Mouse (Mus musculus) layer of hippocampus, postnatal 36 days (tissue): ENCODE data around the gene Dach1. TPM values are rescaled to one million over a fixed set of nuclear protein-coding genes. Genes with fewer than 3 reads are reported as not detected.
A peak's percentile ranks its signal among the peaks of the same experiment; 100 is the strongest.

Experiments
- DNase-seq, 2 experiments: peaks; one replicate each; pipeline ENCODE4 v3.0.0; 2022
- total RNA-seq, 2 experiments: library from RNA; stranded (reverse); gene quantifications; 2 replicates each; pipeline ENCODE4 v1.2.3; 2021

The Dach1 gene
- 1 to 10 TPM; 3.9 to 4.8 TPM for total RNA-seq

DNA sequence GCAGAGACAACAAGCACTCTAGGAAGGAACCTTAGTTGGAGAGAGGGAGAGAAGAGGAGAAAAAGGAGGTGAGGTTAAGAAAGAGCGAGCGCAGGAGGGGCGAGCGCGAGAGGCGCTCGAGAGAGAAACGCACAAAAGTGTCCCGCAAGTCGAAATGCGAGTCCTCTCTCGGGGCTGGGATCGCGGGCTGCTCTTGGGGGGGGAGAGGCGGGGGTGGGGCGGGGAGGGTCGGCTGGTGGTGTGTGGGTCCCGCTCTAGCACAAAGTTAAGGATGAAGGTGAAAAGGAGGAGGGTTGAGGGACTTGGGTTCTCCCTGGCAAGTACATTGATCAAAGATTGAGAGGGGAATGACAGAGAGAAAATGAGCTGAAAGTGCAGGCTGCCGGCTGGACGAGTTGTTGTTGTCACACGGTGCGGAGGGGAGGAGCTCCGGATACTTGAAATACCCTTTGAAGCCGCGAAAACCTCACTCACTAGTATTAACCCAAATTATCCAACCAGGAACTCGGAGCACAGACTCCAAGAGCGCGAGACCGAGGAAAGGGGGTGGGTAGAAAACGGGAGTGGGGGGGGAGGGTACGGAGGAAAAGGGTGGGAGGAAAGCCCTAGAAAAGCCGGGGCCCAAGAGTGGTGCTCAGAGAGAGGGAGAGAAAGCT lies at the start of gene Dach1:
Dach1 (minus strand) TSS at position 345 of the 656 bp plus-strand sequence.
- peak; percentile 13 to 18 for DNase-seq

DNA sequence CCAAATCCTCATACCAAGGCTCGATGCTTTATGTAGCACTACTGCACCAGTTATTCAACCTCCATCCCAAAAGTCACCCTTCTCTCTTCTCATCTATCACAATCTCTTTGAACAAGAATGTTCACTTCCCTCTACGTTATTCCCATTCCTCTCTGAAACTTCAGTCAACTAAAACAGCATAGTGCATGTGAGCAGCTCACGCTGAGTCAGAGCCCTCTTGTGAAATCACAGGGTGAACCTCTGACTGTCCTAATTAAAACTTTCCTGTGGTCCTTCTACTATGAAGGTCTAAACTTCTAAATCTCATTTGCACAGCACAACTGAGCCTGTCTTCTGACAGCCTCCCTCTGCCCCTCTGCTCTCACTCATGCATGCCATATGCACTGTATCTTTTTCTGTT lies 30.5 kb upstream of the Dach1 start:
- DNase-seq = no peak

DNA sequence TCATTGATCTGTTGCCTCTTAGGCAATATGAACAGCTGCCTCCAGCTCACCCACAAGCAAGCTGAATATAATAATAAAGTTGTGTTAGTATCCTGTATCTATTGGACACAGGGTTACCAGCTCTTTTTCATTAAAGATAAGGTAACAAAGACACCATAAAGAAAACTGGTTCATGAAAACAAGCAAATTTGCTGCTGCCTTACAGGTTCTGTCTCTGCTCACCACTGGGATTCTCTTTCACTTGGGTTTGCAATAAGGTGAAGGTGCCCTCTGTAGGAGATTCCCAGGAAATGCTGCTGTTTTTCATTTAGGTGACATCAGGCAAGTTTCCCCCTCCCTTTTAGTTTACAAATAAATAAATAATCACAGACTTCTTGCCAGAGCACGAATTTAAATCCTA lies 12.0 kb upstream of the Dach1 start:
- DNase-seq = no peak

DNA sequence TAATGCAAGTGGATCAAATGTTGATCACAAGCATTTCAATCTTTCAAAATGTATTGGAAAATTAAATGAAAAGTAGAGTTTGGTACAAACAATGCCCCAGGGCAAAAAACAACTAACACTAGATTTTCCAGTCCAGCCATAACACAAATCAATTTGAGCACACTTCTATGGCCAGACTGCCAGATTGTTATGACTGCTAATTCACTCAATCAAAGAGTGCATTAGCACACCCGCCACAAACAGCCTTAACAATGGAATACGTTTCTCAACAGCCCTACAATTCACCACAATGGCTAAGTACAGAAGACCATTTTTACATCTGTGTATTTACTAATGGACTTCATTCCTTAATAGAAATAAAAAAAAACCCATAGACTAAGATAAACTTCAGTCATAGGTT lies 4.3 kb upstream of the Dach1 start:
- DNase-seq = no peak

DNA sequence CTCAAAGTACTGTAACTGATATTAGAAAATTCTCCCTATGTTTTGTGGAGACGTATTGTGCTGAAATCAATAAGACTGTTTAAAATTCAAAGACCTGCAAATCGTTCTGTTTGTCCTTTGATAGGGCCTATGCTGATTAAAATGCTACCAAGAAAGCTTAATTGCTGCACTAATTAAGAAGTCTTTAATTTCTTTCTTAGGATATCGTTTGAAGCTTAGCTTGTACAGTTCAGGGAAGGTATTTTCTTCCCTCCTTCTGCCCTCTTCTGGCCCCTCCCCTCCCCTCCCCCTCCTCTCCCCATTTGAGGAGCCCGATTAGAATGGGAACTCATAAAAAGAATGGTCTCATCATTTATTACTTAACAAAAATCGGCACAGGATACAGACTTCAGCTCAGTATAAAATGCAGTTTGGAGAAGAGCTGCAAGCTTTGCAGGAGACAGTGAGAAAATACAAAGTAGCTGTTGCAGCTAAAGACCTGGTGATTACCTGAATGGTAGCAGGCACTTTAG lies 2.9 kb upstream of the Dach1 start:
- no peak for DNase-seq

DNA sequence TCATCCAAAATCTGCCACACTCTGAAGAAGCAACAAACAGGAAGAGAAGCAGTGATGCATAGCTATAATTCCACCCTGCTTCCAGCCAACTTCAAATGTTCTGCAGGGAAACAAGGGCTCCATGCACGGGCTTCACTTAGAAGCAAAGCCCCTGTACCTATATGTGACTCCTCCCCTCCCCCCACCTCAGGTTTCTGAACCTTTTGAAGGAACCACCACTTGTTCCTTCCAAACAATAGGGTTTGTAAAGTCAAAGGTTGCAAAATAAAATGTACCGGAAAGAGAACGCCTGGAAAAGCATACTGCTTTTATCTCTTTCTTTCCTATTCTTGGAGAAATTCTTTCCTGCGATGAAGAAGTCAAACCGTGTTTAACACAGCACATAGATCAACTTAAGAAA lies 2.3 kb upstream of the Dach1 start:
- no peak for DNase-seq

DNA sequence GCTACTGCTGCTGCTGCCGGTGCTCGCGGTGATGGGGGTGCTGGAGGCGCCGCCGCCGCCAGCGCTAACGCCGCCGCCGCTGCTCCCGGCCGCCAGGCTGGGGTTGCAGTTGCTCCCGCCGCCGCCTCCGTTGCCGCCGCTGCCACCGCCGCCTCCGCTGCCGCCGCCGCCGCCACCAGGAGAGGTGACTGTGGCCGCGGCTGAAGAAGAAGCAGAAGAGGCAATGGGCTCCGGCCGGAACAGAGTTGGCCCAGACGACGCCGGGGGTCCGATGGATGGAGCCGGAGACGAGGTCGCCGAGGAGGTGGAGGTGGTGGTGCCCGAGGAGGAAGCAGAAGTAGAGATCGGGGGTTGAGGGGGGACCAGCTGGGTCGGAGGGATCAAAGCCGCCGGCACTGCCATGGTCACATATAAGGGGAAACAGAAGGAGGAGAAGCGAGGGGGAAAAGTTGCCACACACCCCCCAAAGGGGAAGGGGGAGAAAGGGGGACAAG lies 610 bp downstream of the Dach1 start:
- DNase-seq = peak; percentile 24 to 28

DNA sequence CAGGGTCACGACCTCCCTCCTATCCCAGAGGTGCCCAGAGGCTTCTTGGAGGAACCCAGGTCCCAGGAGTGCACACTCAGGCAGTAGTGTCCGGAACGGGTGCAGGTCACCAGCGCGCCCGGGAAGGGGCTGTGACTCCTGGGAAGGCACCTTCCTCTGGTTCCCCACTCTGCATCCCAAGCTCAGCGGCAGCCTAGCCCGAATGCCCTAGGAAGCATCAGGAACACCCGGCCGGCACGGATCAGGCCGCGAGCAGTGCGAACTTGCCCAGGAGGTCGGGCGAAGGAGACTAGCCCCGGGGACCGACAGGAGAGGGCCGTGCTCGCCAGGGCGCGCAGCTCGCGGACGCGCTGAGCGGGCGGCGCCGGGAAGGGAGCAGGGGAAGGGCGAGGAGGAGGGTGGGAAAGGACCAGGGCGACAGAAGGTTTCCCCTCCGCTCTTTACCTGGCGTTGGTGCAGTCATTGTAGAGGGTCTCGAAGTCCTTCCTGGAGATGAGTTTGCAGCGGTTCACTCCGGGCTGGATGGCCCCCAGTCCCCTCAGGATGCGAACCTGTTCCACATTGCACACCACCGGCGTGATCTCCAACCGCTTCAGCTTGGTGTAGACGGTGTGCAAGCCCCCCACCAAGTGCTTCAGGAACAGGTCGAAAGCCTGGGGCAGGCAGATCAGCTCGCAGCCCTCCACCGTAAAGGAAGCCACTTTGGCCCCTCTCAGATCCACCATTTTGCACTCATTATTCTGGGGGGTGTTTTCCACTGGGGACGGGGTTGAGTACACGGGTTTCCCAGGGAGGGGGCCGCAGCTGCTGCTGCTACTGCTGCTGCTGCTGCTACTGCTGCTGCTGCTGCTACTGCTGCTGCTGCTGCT lies 1.3 kb downstream of the Dach1 start:
- DNase-seq = peak; percentile 38 to 41

DNA sequence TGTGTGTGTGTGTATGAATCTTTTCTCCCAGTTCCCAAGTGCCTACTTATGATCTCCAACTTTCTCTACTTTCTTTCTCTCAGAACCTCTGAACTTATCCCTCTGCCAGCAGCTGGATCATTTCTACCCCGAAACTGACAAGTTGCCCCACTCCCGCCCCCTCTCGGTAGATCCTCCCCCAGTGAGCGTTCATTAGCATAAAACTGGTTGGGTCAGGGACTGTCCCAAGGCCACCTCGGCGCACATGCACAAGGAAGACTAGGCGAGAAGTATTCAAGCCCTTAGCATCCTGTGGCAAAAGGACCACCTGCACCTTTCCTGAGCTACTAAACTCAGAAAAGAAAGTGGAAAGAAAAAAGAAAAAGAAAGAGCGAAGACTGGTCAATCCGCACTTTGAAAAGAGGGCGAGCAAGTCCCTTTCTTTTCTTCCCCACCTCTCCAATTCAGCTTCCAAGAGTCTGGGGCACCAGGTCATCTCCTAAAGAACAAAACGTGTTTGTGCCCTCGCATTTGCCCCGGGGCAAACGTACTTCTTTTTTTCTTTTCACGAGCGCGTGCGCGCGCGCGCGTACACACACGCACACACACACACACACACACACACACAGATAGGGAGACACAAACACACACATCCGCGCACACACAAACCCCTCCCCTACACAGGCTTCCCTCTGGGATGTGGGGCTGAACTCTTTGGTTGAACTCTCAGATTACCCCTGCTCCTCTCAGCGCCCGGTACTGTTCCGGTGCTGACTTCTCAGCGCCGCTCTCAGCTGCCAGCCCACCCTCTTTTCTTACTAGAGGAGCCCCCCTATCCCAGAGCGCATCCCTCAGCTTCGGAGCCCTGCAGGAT lies 2.2 kb downstream of the Dach1 start:
- peak in 1 of 2 experiments; percentile 5 for DNase-seq

DNA sequence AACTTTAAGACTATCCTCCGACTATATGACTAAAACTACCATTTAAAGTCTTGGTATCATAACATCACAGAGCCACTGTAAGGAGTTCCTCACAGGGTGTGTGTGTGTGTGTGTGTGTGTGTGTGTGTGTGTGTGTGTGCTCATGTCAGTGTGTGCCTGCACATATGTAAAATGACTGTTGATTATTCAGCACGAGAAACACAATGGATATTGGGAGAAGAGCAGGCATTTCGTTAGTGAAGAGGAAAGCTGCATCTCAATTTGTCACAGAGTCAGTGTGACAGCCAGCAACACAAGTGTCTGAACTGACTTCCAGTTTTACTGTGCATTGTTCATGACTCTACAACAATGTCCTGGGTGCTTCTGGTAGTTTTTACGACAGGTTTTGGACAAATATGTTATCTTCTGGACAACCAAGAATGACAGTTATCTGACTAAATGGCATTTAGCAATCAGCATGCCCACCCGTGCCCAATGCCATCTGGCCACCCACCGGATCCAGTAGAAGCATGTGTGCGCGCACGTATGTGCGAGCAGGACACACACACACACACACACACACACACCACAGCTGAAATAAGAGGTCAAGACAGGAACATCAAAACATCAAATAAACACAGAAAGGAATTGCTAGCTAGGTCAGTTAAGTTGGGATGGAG lies 3.1 kb downstream of the Dach1 start:
- no peak for DNase-seq

DNA sequence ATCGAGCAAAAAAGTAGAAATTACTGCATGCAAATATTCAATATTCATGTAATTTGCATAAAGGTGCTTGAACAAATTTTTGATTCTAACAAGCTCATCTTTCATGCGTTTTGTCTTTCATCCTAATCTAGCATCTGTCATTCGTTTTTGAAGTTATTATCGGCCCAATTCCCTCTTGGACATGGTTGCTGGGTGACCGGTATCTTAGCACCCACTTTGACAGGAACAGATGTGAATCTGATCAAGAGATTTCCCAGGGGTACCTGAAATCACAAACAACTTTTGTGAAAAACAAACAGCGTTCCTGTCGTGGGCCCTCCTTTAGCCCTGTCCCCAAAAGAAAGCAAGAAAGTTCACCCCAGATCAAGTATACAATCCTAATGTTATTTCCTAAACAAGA lies 12.8 kb downstream of the Dach1 start:
- no peak for DNase-seq

DNA sequence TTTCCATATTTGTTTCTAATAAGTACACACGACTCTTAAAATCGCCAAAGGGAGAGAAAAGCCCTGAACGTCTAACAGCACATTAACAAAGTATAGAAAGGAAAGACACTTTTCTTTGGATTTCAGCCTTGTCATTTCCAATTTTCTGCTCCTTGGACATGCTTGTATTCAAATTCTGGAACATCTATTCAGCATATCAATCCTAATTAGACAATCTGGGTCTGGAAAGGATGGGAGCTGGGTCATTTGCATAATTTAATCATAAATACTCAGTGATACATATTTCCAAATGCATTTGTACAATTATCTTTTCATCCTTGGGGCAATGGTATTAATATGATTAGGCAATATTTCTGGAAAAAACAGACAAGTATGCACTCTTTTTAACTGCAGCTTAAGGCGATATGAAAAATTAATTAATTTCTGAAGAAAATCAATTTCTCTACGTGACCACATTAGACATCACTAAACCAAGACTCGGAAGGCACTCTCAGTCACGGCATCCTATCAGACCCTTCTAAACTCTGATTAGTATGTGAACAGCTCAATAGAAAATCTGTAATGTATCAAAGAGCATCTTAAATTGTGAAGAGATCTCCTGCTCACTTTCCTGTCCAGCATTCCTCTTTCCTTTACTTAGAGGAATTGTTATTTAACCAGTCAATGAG lies 13.7 kb downstream of the Dach1 start:
- DNase-seq = no peak

DNA sequence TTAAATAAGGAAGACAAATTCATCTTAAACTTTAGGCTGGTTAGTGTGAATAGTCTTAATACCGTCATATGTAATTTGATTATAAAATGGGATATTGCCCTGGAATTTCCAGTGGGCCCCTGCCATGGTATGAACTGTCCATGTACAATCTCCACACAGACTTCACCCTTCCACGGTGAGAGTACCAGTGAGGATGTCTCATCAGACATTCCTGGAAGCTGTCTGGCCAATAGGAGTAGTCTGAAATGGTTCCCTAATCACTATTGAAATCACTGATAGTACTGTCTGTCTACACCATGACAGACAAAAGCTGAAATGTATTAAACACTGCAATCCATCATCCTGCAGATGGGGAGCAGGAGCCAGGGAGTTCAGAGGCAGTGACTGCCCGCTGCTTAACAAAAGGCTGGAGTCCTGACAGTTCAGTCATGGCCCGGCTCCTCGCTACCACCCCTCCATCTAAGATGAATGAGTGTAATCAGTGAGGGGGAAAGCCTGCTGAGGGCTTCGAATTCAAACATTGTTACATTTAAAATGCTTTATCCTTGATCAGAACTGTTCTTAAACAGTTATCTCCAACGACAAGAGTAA lies 14.6 kb downstream of the Dach1 start:
- DNase-seq = no peak

DNA sequence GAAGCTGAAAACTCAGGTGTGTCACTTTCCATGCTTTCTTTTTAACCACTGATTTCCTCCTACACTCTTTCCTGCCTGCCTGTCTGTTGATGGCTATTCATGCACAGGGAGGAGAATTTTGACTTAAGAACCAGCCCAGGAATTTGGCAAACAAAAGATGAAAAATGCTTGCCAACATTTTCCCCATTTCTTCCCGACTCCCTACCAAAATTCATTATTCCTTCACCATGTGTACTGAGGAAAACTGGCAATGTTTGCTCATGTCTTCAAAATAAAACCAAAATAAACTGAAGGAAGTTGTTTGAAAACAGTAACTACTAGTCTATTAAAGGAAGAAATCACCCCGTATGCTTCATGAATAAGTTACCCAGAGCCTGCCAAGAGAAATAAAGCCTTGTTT lies 27.8 kb downstream of the Dach1 start:
- no peak for DNase-seq

DNA sequence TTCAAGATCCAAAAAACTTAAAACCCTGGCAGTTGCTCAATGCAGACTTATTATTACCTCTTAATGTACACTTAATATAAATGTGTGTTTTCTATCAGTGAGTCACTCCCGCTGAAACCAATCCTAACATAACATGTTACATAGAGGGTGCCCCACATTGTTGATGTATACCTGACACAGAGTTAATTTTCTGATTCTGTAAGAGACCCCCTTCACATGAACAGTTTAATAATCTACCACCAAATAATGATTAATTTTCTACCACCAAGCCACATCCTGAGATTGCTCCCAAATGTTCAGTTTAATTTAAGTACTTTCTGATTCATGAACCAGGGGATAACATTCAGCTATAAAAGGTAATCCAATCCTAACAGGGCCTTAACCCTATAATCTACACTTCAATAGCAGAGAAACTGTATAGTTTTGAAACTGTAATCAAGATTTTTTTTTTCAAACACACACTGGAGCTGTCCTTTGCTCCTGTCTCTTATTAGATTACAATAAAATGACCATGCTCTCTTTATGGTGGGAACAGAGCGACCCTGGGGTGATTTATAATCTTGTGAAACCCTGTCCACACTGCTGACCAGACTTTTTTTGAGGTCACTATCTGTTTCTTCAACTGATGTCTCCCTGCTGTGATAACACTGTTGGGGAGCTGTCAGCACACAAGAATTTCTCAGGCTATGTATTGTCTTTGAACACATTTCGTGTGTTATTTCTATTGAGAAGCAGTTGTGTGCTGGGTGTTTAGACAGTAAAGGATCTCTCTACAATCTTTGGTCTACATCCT lies 30.5 kb downstream of the Dach1 start:
- no peak for DNase-seq

DNA sequence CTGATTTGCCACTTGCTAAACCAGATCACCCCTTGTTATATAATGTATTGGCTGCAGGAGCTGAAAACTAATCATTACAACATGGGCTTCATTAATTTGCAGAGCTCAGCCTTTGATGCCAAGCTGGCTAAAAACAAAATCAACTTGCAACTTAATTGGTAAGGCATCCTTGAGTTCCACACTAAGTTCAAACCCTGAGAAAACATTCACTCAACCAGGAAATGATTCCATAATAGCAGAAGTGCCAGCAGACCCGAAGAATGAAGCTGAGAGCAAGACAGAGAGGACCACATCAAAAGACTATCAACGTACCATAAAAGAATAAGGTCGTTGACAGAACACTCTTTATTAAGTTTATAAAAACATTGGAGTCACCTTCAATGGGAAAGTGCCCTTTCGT lies 35.0 kb downstream of the Dach1 start:
- no peak for DNase-seq

DNA sequence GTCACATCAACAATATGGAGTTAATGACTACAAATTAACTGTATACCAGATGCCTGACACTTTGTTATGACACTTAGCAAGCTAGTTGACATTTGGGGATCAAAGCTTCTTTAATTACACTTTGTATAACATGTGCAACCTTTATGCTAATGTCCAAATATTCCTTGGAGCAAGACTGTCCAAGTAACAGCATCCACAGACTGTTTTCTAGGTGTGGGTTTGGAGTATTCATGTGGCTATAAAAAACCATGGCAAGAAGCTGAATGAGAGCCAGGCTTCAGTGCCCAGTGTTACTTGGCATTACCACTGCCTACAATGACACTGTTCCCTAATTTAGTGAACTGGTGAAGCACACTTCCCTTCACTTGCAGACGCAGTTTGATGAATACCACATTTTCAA lies 46.5 kb downstream of the Dach1 start:
- DNase-seq = no peak

DNA sequence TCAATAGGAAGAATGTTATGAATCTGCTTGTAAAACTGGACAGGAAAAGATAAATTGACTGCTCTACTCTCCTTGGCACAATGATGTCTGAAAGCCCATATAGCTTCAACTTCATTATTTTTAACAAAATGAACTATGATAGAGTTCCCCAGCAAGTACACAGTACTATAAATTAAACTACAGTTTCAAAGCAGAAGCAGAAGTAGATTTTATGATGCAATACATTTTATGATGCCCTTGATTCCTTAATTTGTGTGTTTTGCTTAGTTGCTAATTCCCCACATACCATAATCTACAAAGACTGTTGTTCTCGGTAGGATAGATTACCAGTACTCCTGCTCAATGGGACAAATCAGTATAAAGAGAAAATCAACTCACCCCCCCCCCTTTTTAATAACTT lies 52.9 kb downstream of the Dach1 start:
- DNase-seq = no peak

DNA sequence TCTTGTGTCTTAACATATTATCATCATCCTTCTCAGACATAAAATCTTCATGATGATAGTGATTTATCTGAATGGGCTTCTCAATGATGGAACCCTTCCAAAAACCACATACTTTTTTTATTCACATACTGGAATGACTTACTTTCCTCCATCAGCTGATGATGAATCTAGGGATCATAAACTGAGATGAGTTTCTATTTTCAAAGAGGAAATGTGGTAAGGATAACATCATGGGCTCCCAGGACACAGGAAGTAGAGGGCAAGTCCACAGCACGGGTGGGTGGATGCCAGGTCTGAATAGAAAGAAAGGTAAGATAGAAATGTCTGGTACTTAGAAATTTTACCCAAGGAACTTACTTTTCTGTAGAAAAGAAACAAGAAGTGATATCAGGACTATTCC lies 56.5 kb downstream of the Dach1 start:
- DNase-seq = no peak

DNA sequence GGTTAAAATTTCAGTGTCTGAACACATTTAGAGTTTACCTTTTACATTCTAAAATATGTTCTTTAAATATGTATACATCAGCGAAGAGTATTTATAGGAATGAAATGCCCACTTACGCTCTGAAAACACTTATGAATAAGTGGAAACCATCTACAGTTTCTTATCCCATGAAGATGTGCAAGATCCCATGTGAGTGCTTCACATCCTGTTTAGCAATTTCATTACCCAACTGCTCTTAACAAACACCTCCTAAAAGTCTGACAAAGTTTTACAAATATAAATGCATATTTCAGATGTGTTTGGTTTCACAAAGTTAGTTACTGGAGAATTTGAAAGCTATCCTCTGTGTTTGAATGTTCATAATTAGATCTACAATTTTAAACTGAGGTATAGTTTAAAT lies 59.6 kb downstream of the Dach1 start:
- no peak for DNase-seq
